Mouse (Mus musculus) limb, embryonic 15.5 days (tissue): ENCODE measurements around the gene Adprhl1. TPM values are rescaled to one million over a fixed set of nuclear protein-coding genes. Genes with fewer than 3 reads are reported as not detected.

Experiments
- ATAC-seq: fragments of 200-750 bp; cut with Nextera tagmentation; 2 replicates; pipeline ENCODE4 v1.8.0; 2017; ENCODE audit warnings: low read depth, moderate TSS enrichment; ENCODE audit not compliant: insufficient number of reproducible peaks, low FRiP score, low TSS enrichment
- H3K27ac ChIP-seq: fragments of 300-500 bp; sonication (generic); 2 replicates; pipeline ENCODE4 v1.5.1; 2015; ENCODE audit warnings: moderate library complexity, mild to moderate bottlenecking, inconsistent platforms
- H3K27me3 ChIP-seq: fragments of 300-500 bp; sonication (generic); 2 replicates; pipeline ENCODE4 v1.6.1; 2015; ENCODE audit warnings: inconsistent platforms
- H3K36me3 ChIP-seq: fragments of 300-500 bp; sonication (generic); 2 replicates; pipeline ENCODE4 v1.6.1; 2015; ENCODE audit warnings: inconsistent platforms
- H3K4me1 ChIP-seq: fragments of 300-500 bp; sonication (generic); 2 replicates; pipeline ENCODE4 v1.6.1; 2015; ENCODE audit warnings: inconsistent platforms
- H3K4me2 ChIP-seq: fragments of 300-500 bp; sonication (generic); 2 replicates; pipeline ENCODE4 v1.6.1; 2015; ENCODE audit warnings: mild to moderate bottlenecking, inconsistent platforms
- H3K4me3 ChIP-seq: fragments of 300-500 bp; sonication (generic); 2 replicates; pipeline ENCODE4 v1.5.1; 2015; ENCODE audit warnings: mild to moderate bottlenecking, inconsistent platforms
- H3K9ac ChIP-seq: fragments of 300-500 bp; sonication (generic); 2 replicates; pipeline ENCODE4 v1.6.1; 2015; ENCODE audit warnings: inconsistent platforms
- H3K9me3 ChIP-seq: fragments of 300-500 bp; sonication (generic); 2 replicates; pipeline ENCODE4 v1.6.1; 2016; ENCODE audit warnings: inconsistent platforms
- WGBS: fragments of 180-500 bp; shearing (Covaris S2); methylation state at CpG from one replicate; pipeline ENCODE4 v1.1.7; 2015; 5-methylcytosine and 5-hydroxymethylcytosine counted together
- microRNA counts: library from miRNA; unstranded; fragments of <30 nt; microRNA quantifications from one replicate; lab custom pipeline; 2016
- microRNA-seq: library from miRNA; unstranded; fragments of <30 nt; microRNA quantifications from one replicate; pipeline ENCODE4, GENCODE M21; 2016
- polyA plus RNA-seq: library from polyadenylated mRNA; unstranded; fragments of >200 nt; fragmentation: Nextera tagmentation; extraction: Ambion mirVana; gene quantifications from 2 replicates; pipeline ENCODE4 v1.2.1, GENCODE M21; 2015

Adprhl1 gene
- polyA plus RNA-seq, 1 experiment from 2014 or later = 5.0 TPM

DNA sequence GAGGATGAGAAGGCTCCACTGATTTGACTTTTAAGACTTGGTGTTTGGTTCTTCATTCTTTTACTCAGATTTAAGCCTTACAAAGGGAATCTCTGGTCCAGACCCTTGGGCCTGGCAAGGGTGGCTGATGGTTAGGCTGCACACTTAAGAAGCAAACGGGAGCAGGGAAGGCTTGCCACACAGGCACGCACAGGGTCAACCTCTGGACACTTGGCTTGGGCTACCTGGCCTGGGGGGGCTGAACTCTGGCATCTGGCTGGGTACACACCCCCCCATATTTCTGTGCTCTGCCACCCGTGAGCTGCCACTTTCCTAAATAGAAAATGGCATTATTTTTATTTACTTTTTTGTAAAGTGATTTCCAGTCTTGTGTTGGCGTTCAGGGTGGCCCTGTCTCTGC, 79.2 kb downstream of the Adprhl1 start:
- peaks cover 80% of the 10 kb centered on the region for H3K36me3 ChIP-seq
- no peaks in the 10 kb centered on the region for H3K9me3 ChIP-seq
- H3K4me1 ChIP-seq = no peaks in the 10 kb centered on the region
- no peak overlapping the region for H3K4me2 ChIP-seq
- H3K27me3 ChIP-seq = no peaks in the 10 kb centered on the region
- H3K4me3 ChIP-seq = no peak overlapping the region
- H3K27ac ChIP-seq = no peak overlapping the region
- WGBS = 87% methylated on average over 4 of the region's 4 CpGs
- no peak overlapping the region for H3K9ac ChIP-seq
- ATAC-seq = no peak

DNA sequence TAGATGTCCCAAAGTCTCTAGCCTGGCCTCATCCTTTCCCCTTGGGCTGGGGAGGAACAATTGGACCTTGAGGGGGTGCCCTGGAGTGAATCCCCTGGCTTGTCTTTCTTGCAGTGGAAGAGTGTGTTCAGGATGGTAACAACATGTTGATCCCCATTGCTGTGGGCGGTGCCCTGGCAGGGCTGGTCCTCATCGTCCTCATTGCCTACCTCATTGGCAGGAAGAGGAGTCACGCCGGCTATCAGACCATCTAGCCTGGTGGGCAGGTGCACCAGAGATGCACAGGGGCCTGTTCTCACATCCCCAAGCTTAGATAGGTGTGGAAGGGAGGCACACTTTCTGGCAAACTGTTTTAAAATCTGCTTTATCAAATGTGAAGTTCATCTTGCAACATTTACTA, 79.7 kb downstream of the Adprhl1 start:
- WGBS = 87% methylated on average over 4 of the region's 4 CpGs
- Histone ChIP-seq H3K27me3 (no peaks in the 10 kb centered on the region), H3K36me3 (peaks cover 85% of the 10 kb centered on the region), H3K9ac (no peak overlapping the region), H3K4me2 (no peak overlapping the region), H3K27ac (no peak overlapping the region), H3K4me3 (no peak overlapping the region), H3K9me3 (no peaks in the 10 kb centered on the region), H3K4me1 (no peaks in the 10 kb centered on the region)
- no peak for ATAC-seq

MicroRNAs encoded within 50 kb of the gene (microRNA counts, 519-probe panel; counts per million panel counts)
- 1,902 counts per million, percentile 31 among the panel's probes with 10 or more counts for microRNA mmu-miR-1968 (lab: Ali Mortazavi, UCI)

Small RNA genes lying within 50 kb of the gene (microRNA-seq; reads per million reads assigned to microRNA genes)
- 4.9 reads per million, percentile 16 among the genes with 10 or more reads in this experiment for gene Mir1968

Other genes starting within 250 kb of the Adprhl1 start
- not detected in 2 replicates for gene F7, start 228.1 kb downstream of the Adprhl1 start, polyA plus RNA-seq
- 0.70 and 0.89 TPM in 2 replicates for gene F10, start 216.9 kb downstream of the Adprhl1 start, polyA plus RNA-seq
- gene Proz, start 193.2 kb downstream of the Adprhl1 start, polyA plus RNA-seq = 0.24 and 0.32 TPM in 2 replicates
- gene Pcid2, start 148.7 kb downstream of the Adprhl1 start, polyA plus RNA-seq = 37.8 and 39.5 TPM in 2 replicates
- 105 and 112 TPM in 2 replicates for gene Cul4a, start 148.5 kb downstream of the Adprhl1 start, polyA plus RNA-seq
- 313 and 324 TPM in 2 replicates for gene Lamp1, start 95.0 kb downstream of the Adprhl1 start, polyA plus RNA-seq
- gene Grtp1, start 53.5 kb downstream of the Adprhl1 start, polyA plus RNA-seq = 10.2 and 10.9 TPM in 2 replicates
- 29.7 and 32.0 TPM in 2 replicates for gene Dcun1d2, start 34.0 kb upstream of the Adprhl1 start, polyA plus RNA-seq
- 44.4 and 47.7 TPM in 2 replicates for gene Tmco3, start 34.0 kb upstream of the Adprhl1 start, polyA plus RNA-seq
- 143 and 160 TPM in 2 replicates for gene Tfdp1, start 84.6 kb upstream of the Adprhl1 start, polyA plus RNA-seq
- gene Atp4b, start 142.7 kb upstream of the Adprhl1 start, polyA plus RNA-seq = not detected in 2 replicates
- not detected in 2 replicates for gene Grk1, start 150.9 kb upstream of the Adprhl1 start, polyA plus RNA-seq
- 0.77 and 1.3 TPM in 2 replicates for gene Tmem255b, start 181.0 kb upstream of the Adprhl1 start, polyA plus RNA-seq
- gene Gas6, start 240.3 kb upstream of the Adprhl1 start, polyA plus RNA-seq = 69.4 and 96.7 TPM in 2 replicates